In the genomic region with DNA sequence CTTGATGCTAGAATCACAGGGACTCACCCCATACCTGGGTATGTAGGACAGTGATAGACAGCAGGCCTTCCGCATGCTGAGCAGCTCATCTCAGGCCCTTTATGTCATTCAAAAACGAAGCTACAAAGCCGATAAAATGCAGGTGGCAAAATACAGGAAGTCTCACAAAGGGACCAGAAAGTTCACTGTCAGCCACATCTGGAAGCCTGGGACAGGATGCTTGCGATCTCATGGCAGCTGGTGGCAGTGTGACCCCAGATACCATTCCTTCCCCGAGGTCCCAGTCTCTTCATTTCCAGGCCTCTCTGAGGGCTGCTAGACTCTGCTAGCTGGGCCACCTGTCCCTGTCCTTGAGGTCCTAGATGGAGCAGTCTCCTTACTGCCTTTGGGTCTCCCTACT, we compare ENCODE assay signal across 27 mouse cellular contexts.
DNase-seq lines count a peak whose midpoint lies in the region; ATAC-seq and TF ChIP-seq lines count a peak whose summit lies in the region.
"Had no signal": no experiment of that assay in that cellular context is flagged by ENCODE, and none has a peak within 500 bp of the region (broad histone marks: within the 10 kb centered on the region; RNA-seq: fewer than 3 reads in every experiment).

No protein-coding gene starts in this region.

- H3K9me3 ChIP-seq in forebrain, embryonic 10.5 days = no peaks in the 10 kb centered on the region
- no peaks in the 10 kb centered on the region for H3K9me3 ChIP-seq in forebrain, postnatal 0 days (ENCODE audit: low read length)
- no peaks in the 10 kb centered on the region for H3K9me3 ChIP-seq in limb, embryonic 12.5 days
- H3K9me3 ChIP-seq: embryonic facial prominence, embryonic 12.5 days; hindbrain, embryonic 13.5 days; liver, embryonic 15.5 days; lung, embryonic 15.5 days; neural tube, embryonic 15.5 days had no signal

- no peaks in the 10 kb centered on the region for H3K36me3 ChIP-seq in forebrain, embryonic 10.5 days (replicated peaks)
- H3K36me3 ChIP-seq in forebrain, postnatal 0 days (ENCODE audit: insufficient read depth) = no peaks in the 10 kb centered on the region
- no peaks in the 10 kb centered on the region for H3K36me3 ChIP-seq in limb, embryonic 12.5 days
- H3K36me3 ChIP-seq: embryonic facial prominence, embryonic 12.5 days; hindbrain, embryonic 13.5 days; liver, embryonic 15.5 days; lung, embryonic 15.5 days; neural tube, embryonic 15.5 days had no signal

- no peak overlapping the region for H3K4me2 ChIP-seq in forebrain, postnatal 0 days (ENCODE audit: low read depth)
- H3K4me2 ChIP-seq in limb, embryonic 12.5 days = no peak overlapping the region
- H3K4me2 ChIP-seq: embryonic facial prominence, embryonic 12.5 days; hindbrain, embryonic 13.5 days; liver, embryonic 15.5 days; lung, embryonic 15.5 days; midbrain, embryonic 11.5 days; neural tube, embryonic 15.5 days had no signal

- H3K27me3 ChIP-seq in forebrain, embryonic 10.5 days (ENCODE audit: poor library complexity, severe bottlenecking) = peaks cover 33% of the 10 kb centered on the region
- H3K27me3 ChIP-seq in forebrain, postnatal 0 days (ENCODE audit: insufficient read depth, low read length) = no peaks in the 10 kb centered on the region
- H3K27me3 ChIP-seq in limb, embryonic 12.5 days = peaks cover 9% of the 10 kb centered on the region; the same call in 1 of the 2 replicates
- H3K27me3 ChIP-seq: embryonic facial prominence, embryonic 12.5 days had no signal

- H3K4me1 ChIP-seq in forebrain, embryonic 10.5 days = peaks cover 34% of the 10 kb centered on the region
- no peaks in the 10 kb centered on the region for H3K4me1 ChIP-seq in forebrain, postnatal 0 days (ENCODE audit: insufficient read depth)
- peaks cover 18% of the 10 kb centered on the region for H3K4me1 ChIP-seq in limb, embryonic 12.5 days (replicated peaks)
- H3K4me1 ChIP-seq: liver, embryonic 15.5 days had no signal

- no peak for TF ChIP-seq CTCF in forebrain, postnatal 0 days (IDR thresholded peaks at IDR 0.05; ENCODE audit: low read depth)

- no peak for ATAC-seq in forebrain, postnatal 0 days
- peak; percentile 38; the same call in 1 of the 2 replicates for ATAC-seq in limb, embryonic 12.5 days (ENCODE audit: insufficient number of reproducible peaks, insufficient read depth, low FRiP score, low TSS enrichment, low read depth)
- ATAC-seq: intestine, embryonic 16.5 days had no signal

- peak overlapping the region; percentile 68 for H3K27ac ChIP-seq in forebrain, embryonic 10.5 days
- H3K27ac ChIP-seq in forebrain, postnatal 0 days (ENCODE audit: low read depth, low read length) = no peak overlapping the region
- no peak overlapping the region for H3K27ac ChIP-seq in limb, embryonic 12.5 days
- H3K27ac ChIP-seq: embryonic facial prominence, embryonic 12.5 days; hindbrain, embryonic 13.5 days; kidney, postnatal 0 days; liver, embryonic 15.5 days; lung, embryonic 15.5 days; neural tube, embryonic 15.5 days had no signal

- H3K4me3 ChIP-seq in forebrain, embryonic 10.5 days = no peak overlapping the region
- H3K4me3 ChIP-seq in forebrain, postnatal 0 days (ENCODE audit: low read depth, low read length) = no peak overlapping the region
- H3K4me3 ChIP-seq in limb, embryonic 12.5 days (replicated peaks) = no peak overlapping the region
- H3K4me3 ChIP-seq: embryonic facial prominence, embryonic 12.5 days; hindbrain, embryonic 13.5 days; liver, embryonic 15.5 days; lung, embryonic 15.5 days; neural tube, embryonic 15.5 days had no signal

- no peak overlapping the region for H3K9ac ChIP-seq in forebrain, postnatal 0 days
- H3K9ac ChIP-seq in limb, embryonic 12.5 days (replicated peaks) = no peak overlapping the region
- H3K9ac ChIP-seq: embryonic facial prominence, embryonic 12.5 days; hindbrain, embryonic 13.5 days; liver, embryonic 15.5 days; lung, embryonic 15.5 days; neural tube, embryonic 15.5 days had no signal

- DNase-seq in forebrain, embryonic 10.5 days (ENCODE audit: extremely low spot score, low spot score) = no peak
- DNase-seq in forebrain, postnatal 0 days = no peak
- peak; percentile 19 for DNase-seq in A20 (ENCODE audit: low read depth, low spot score)
- DNase-seq in thymus, postnatal 14 days = peak; percentile 72
- DNase-seq in lung, postnatal 25 days (ENCODE audit: low spot score) = no peak
- DNase-seq in adrenal gland, adult 2 months = no peak
- DNase-seq in heart, postnatal 4 days = no peak
- DNase-seq: adrenal gland, postnatal 36 days; cerebellum, adult 2 months; cerebellum, postnatal 25 days; gastrocnemius, postnatal 10 days; heart, postnatal 36 days; kidney, adult 8-10 months; kidney, postnatal 4 days; left cerebral cortex, postnatal 4 days; liver; lung, postnatal 36 days; right cerebral cortex, postnatal 25 days had no signal

- WGBS in forebrain, embryonic 10.5 days = 69% methylated on average over 5 of the region's 5 CpGs
- WGBS in forebrain, postnatal 0 days = 68% methylated on average over 5 of the region's 5 CpGs
- 45% methylated on average over 5 of the region's 5 CpGs for WGBS in limb, embryonic 12.5 days

Comparison
In these comparisons a context has a peak if more than half of its experiments do, and no peak if none do; other contexts are left out.
1. DNase-seq: peak in A20 (single experiment) and thymus, postnatal 14 days (single experiment); none in forebrain, embryonic 10.5 days (single experiment), forebrain, postnatal 0 days (single experiment), lung, postnatal 25 days (single experiment), adrenal gland, adult 2 months (single experiment) and heart, postnatal 4 days (single experiment).